Mouse (Mus musculus): Measurements from ENCODE around the gene Arhgap25. TPM values are rescaled to one million over a fixed set of nuclear protein-coding genes. Genes with fewer than 3 reads are reported as not detected.
"Not testable (repeated sequence)": the region's sequence is repeated elsewhere in the genome, so short reads cannot be mapped to it uniquely, and the experiment has no call there.

The Arhgap25 gene
- polyA plus RNA-seq, 1 experiment from 2014 or later: 5.1 TPM

DNA sequence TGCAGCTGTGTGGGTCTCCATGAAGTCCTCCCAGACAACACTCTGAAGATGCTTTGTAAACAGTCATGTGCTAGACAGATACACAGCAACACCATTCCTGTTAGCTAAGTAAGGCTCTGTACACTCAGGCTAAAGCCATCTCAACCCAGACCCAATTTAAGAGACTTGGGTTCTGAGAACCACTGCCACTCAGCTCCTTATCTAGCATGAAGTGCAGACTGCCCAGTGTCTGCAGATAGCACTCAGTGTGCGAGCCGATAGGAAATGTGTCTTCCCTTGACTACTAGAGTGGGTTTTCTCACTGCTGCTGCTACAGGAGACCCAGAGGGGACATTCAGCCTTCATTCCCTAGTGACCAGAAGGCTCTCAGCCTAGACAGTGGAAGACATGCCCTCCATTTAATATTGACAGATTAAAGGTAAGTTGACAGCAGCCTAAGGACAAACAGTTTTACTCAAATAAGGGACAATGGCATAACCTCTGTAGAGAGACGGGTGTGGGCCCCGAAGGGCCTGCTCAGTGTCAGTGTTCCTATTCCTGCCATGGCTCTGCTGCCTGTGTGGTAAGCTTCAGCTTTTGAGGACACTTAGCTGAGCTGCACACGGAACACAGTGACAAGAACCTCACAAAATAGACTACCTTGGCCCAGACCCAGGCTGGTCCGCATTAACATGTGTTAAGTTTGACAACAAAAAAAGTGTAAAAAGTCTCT lies 5.1 kb downstream of the Arhgap25 start:
- no peak overlapping the region for H3K27ac ChIP-seq (ENCODE audit: low read depth, low read length)
- H3K27me3 ChIP-seq (ENCODE audit: control insufficient read depth, insufficient read depth, low read length): no peaks in the 10 kb centered on the region
- H3K4me2 ChIP-seq (replicated peaks; ENCODE audit: low read depth, low read length): no peak overlapping the region
- no peak overlapping the region for H3K4me3 ChIP-seq (ENCODE audit: low read length)
- ATAC-seq (ENCODE audit: low FRiP score, low TSS enrichment): no peak
- WGBS: 91% methylated on average over 6 of the region's 6 CpGs
- H3K36me3 ChIP-seq (ENCODE audit: control insufficient read depth, insufficient read depth, low read length): no peaks in the 10 kb centered on the region
- no peaks in the 10 kb centered on the region for H3K4me1 ChIP-seq (ENCODE audit: control insufficient read depth, insufficient read depth, low read length)
- H3K9ac ChIP-seq (ENCODE audit: low read depth, low read length): no peak overlapping the region
- H3K9me3 ChIP-seq (ENCODE audit: control insufficient read depth, low read length): no peaks in the 10 kb centered on the region

GRCm38 (mm10) chr6:87527366-87527765 lies 5.7 kb downstream of the Arhgap25 start:
- H3K27me3 ChIP-seq (ENCODE audit: control insufficient read depth, insufficient read depth, low read length): no peaks in the 10 kb centered on the region
- no peak overlapping the region for H3K9ac ChIP-seq (ENCODE audit: low read depth, low read length)
- H3K4me1 ChIP-seq (ENCODE audit: control insufficient read depth, insufficient read depth, low read length): no peaks in the 10 kb centered on the region
- no peak overlapping the region for H3K4me2 ChIP-seq (replicated peaks; ENCODE audit: low read depth, low read length)
- no peaks in the 10 kb centered on the region for H3K36me3 ChIP-seq (ENCODE audit: control insufficient read depth, insufficient read depth, low read length)
- H3K9me3 ChIP-seq (ENCODE audit: control insufficient read depth, low read length): no peaks in the 10 kb centered on the region
- WGBS: 86% methylated on average over 4 of the region's 4 CpGs
- no peak overlapping the region for H3K27ac ChIP-seq (ENCODE audit: low read depth, low read length)
- no peak overlapping the region for H3K4me3 ChIP-seq (ENCODE audit: low read length)
- no peak for ATAC-seq (ENCODE audit: low FRiP score, low TSS enrichment)

- H3K9me3 ChIP-seq (ENCODE audit: control insufficient read depth, low read length): no peaks in the 10 kb centered on the region
- H3K4me2 ChIP-seq (replicated peaks; ENCODE audit: low read depth, low read length): no peak overlapping the region
- no peak overlapping the region for H3K9ac ChIP-seq (ENCODE audit: low read depth, low read length)
- ATAC-seq (ENCODE audit: low FRiP score, low TSS enrichment): no peak
- 92% methylated on average over 10 of the region's 10 CpGs for whole genome bisulfite sequencing
- H3K27ac ChIP-seq (ENCODE audit: low read depth, low read length): no peak overlapping the region
- H3K27me3 ChIP-seq (ENCODE audit: control insufficient read depth, insufficient read depth, low read length): no peaks in the 10 kb centered on the region
- H3K36me3 ChIP-seq (ENCODE audit: control insufficient read depth, insufficient read depth, low read length): no peaks in the 10 kb centered on the region
- no peaks in the 10 kb centered on the region for H3K4me1 ChIP-seq (ENCODE audit: control insufficient read depth, insufficient read depth, low read length)
- no peak overlapping the region for H3K4me3 ChIP-seq (ENCODE audit: low read length)
Measured at GRCm38 (mm10) chr6:87525126-87525525, 7.9 kb downstream of the Arhgap25 start.

DNA sequence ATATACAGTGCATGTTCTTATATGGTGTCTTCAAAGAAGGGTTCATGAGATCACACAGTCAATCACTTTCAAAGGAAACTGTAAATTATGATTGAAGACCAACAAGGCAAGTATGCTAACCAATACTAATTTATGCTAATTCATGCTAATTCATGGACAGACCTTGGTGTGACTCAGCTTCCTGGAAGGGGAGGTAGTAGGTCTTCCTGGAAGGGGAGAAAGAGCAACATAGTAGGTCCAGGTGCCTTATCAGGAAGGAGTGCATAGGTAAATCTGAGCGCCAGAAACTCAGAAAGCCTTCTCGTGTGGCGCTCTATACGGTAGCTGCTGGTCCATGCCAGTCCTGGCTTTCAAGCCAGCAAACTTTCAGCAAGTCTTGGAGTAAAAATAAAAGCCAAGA lies 8.8 kb downstream of the Arhgap25 start:
- Histone ChIP-seq H3K4me1 (ENCODE audit: control insufficient read depth, insufficient read depth, low read length) (no peaks in the 10 kb centered on the region), H3K9ac (ENCODE audit: low read depth, low read length) (no peak overlapping the region), H3K27me3 (ENCODE audit: control insufficient read depth, insufficient read depth, low read length) (no peaks in the 10 kb centered on the region), H3K36me3 (ENCODE audit: control insufficient read depth, insufficient read depth, low read length) (no peaks in the 10 kb centered on the region), H3K9me3 (ENCODE audit: control insufficient read depth, low read length) (no peaks in the 10 kb centered on the region), H3K27ac (ENCODE audit: low read depth, low read length) (no peak overlapping the region), H3K4me3 (ENCODE audit: low read length) (no peak overlapping the region), H3K4me2 (replicated peaks; ENCODE audit: low read depth, low read length) (no peak overlapping the region)
- WGBS: 95% methylated on average over 4 of the region's 4 CpGs
- ATAC-seq (ENCODE audit: low FRiP score, low TSS enrichment): no peak

- no peak for ATAC-seq (ENCODE audit: low FRiP score, low TSS enrichment)
- no peak overlapping the region for H3K27ac ChIP-seq (ENCODE audit: low read depth, low read length)
- 75% methylated on average over 7 of the region's 7 CpGs for WGBS
Measured at GRCm38 (mm10) chr6:87523736-87524135, 9.3 kb downstream of the Arhgap25 start.

DNA sequence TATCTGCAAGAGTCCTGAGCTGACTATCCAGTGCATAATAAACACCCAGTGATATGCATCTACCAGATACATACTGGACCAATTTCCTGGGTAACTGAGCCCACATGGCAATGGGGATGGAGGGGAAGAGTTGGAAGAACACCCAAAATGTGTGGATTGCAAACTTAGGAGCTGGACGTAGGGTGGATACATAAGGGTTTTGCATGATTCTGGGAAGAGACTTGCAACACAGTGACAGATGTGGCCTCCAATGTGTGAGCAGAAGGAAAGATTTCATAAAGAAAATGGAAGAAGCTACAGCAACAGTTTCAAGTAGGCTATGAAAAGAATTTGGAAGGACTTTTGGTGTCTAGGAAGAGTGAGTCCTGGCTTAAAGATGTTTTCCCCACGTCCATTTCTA lies 10.0 kb downstream of the Arhgap25 start:
- H3K27me3 ChIP-seq (ENCODE audit: control insufficient read depth, insufficient read depth, low read length): no peaks in the 10 kb centered on the region
- H3K9ac ChIP-seq (ENCODE audit: low read depth, low read length): no peak overlapping the region
- WGBS: 80% methylated on average over 2 of the region's 2 CpGs

More at GRCm38 (mm10) chr6:87523736-87524135, 9.3 kb downstream of the Arhgap25 start:
- H3K9me3 ChIP-seq (ENCODE audit: control insufficient read depth, low read length): no peaks in the 10 kb centered on the region
- no peaks in the 10 kb centered on the region for H3K4me1 ChIP-seq (ENCODE audit: control insufficient read depth, insufficient read depth, low read length)
- no peak overlapping the region for H3K4me3 ChIP-seq (ENCODE audit: low read length)
- no peak overlapping the region for H3K4me2 ChIP-seq (replicated peaks; ENCODE audit: low read depth, low read length)
- no peaks in the 10 kb centered on the region for H3K36me3 ChIP-seq (ENCODE audit: control insufficient read depth, insufficient read depth, low read length)
- H3K9ac ChIP-seq (ENCODE audit: low read depth, low read length): no peak overlapping the region
- H3K27me3 ChIP-seq (ENCODE audit: control insufficient read depth, insufficient read depth, low read length): no peaks in the 10 kb centered on the region

GRCm38 (mm10) chr6:87522236-87522635 lies 10.8 kb downstream of the Arhgap25 start:
- WGBS: 31% methylated on average over 3 of the region's 3 CpGs
- no peak overlapping the region for H3K4me2 ChIP-seq (replicated peaks; ENCODE audit: low read depth, low read length)
- no peaks in the 10 kb centered on the region for H3K4me1 ChIP-seq (ENCODE audit: control insufficient read depth, insufficient read depth, low read length)
- no peak overlapping the region for H3K27ac ChIP-seq (ENCODE audit: low read depth, low read length)
- H3K36me3 ChIP-seq (ENCODE audit: control insufficient read depth, insufficient read depth, low read length): no peaks in the 10 kb centered on the region
- ATAC-seq (ENCODE audit: low FRiP score, low TSS enrichment): no peak
- H3K9me3 ChIP-seq (ENCODE audit: control insufficient read depth, low read length): 0 out of 2 replicates have a peak, but pooled peaks cover 3% of the 10 kb centered on the region
- no peak overlapping the region for H3K9ac ChIP-seq (ENCODE audit: low read depth, low read length)
- no peak overlapping the region for H3K4me3 ChIP-seq (ENCODE audit: low read length)
- H3K27me3 ChIP-seq (ENCODE audit: control insufficient read depth, insufficient read depth, low read length): no peaks in the 10 kb centered on the region

More for the DNA sequence above, 10.0 kb downstream of the Arhgap25 start:
- Histone ChIP-seq H3K4me1 (ENCODE audit: control insufficient read depth, insufficient read depth, low read length) (no peaks in the 10 kb centered on the region), H3K4me3 (ENCODE audit: low read length) (no peak overlapping the region), H3K9me3 (ENCODE audit: control insufficient read depth, low read length) (no peaks in the 10 kb centered on the region), H3K4me2 (replicated peaks; ENCODE audit: low read depth, low read length) (no peak overlapping the region), H3K36me3 (ENCODE audit: control insufficient read depth, insufficient read depth, low read length) (no peaks in the 10 kb centered on the region), H3K27ac (ENCODE audit: low read depth, low read length) (no peak overlapping the region)
- ATAC-seq (ENCODE audit: low FRiP score, low TSS enrichment): no peak

GRCm38 (mm10) chr6:87521705-87522104 lies 11.4 kb downstream of the Arhgap25 start:
- not testable (repeated sequence) for ATAC-seq (ENCODE audit: low FRiP score, low TSS enrichment); H3K27me3 ChIP-seq (ENCODE audit: control insufficient read depth, insufficient read depth, low read length)
- WGBS: 77% methylated on average over 6 of the region's 6 CpGs

DNA sequence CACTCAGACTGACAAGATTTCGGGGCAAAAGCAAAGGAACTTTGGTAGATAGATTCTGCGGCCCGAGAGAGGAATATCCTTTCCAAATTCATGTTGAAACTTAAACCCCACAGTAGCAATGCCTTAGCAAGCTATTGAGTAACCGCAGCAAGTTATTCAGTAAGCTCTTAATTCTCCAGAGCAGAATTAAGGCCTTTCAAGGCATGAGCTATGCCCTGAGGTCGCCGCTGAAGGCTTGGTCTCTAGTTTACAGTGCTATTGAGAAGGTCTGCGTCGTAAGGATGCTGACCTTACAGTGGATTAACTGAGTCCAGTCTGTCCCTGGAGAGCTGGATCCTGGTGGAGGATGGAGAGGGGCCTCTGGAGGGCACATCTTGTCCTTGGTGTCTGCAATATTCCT lies 12.5 kb downstream of the Arhgap25 start:
- H3K9me3 ChIP-seq (ENCODE audit: control insufficient read depth, low read length): 0 out of 2 replicates have a peak, but pooled peaks cover 3% of the 10 kb centered on the region
- no peak overlapping the region for H3K4me3 ChIP-seq (ENCODE audit: low read length)
- WGBS: 71% methylated on average over 8 of the region's 8 CpGs
- no peaks in the 10 kb centered on the region for H3K36me3 ChIP-seq (ENCODE audit: control insufficient read depth, insufficient read depth, low read length)
- no peak for ATAC-seq (ENCODE audit: low FRiP score, low TSS enrichment)
- H3K4me2 ChIP-seq (replicated peaks; ENCODE audit: low read depth, low read length): no peak overlapping the region
- no peaks in the 10 kb centered on the region for H3K27me3 ChIP-seq (ENCODE audit: control insufficient read depth, insufficient read depth, low read length)
- no peak overlapping the region for H3K27ac ChIP-seq (ENCODE audit: low read depth, low read length)
- no peaks in the 10 kb centered on the region for H3K4me1 ChIP-seq (ENCODE audit: control insufficient read depth, insufficient read depth, low read length)
- H3K9ac ChIP-seq (ENCODE audit: low read depth, low read length): no peak overlapping the region

More at GRCm38 (mm10) chr6:87521705-87522104, 11.4 kb downstream of the Arhgap25 start:
- H3K4me3 ChIP-seq (ENCODE audit: low read length); H3K4me2 ChIP-seq (replicated peaks; ENCODE audit: low read depth, low read length); H3K27ac ChIP-seq (ENCODE audit: low read depth, low read length); H3K4me1 ChIP-seq (ENCODE audit: control insufficient read depth, insufficient read depth, low read length); H3K36me3 ChIP-seq (ENCODE audit: control insufficient read depth, insufficient read depth, low read length); H3K9ac ChIP-seq (ENCODE audit: low read depth, low read length); H3K9me3 ChIP-seq (ENCODE audit: control insufficient read depth, low read length): not testable (repeated sequence)
